Mouse (Mus musculus): ENCODE data around the gene Zdbf2. TPM values are rescaled to one million over a fixed set of nuclear protein-coding genes. Genes with fewer than 3 reads are reported as not detected.

Zdbf2 gene
- polyA plus RNA-seq, 1 experiment from 2014 or later, result 30.6 TPM

GRCm38 (mm10) chr1:63258501-63258900 is 14.6 kb upstream of the Zdbf2 start:
- peaks cover 85% of the 10 kb centered on the region for H3K27me3 ChIP-seq (replicated peaks; ENCODE audit: control insufficient read depth, insufficient read depth, low read length)
- no peaks in the 10 kb centered on the region for H3K4me1 ChIP-seq (ENCODE audit: control insufficient read depth, insufficient read depth, low read length)
- no peak overlapping the region for H3K27ac ChIP-seq (replicated peaks; ENCODE audit: low read depth, low read length)
- no peaks in the 10 kb centered on the region for H3K9me3 ChIP-seq (ENCODE audit: control insufficient read depth, low read length)
- 41% methylated on average over 2 of the region's 2 CpGs for WGBS
- H3K36me3 ChIP-seq (ENCODE audit: control insufficient read depth, insufficient read depth, low read length), result no peaks in the 10 kb centered on the region
- no peak for DNase-seq (ENCODE audit: low spot score)
- H3K9ac ChIP-seq (ENCODE audit: low read depth, low read length), result no peak overlapping the region
- no peak overlapping the region for H3K4me3 ChIP-seq (ENCODE audit: low read depth, low read length)
- ATAC-seq (ENCODE audit: low read depth), result no peak
- no peak overlapping the region for H3K4me2 ChIP-seq (ENCODE audit: low read depth, low read length)

DNA sequence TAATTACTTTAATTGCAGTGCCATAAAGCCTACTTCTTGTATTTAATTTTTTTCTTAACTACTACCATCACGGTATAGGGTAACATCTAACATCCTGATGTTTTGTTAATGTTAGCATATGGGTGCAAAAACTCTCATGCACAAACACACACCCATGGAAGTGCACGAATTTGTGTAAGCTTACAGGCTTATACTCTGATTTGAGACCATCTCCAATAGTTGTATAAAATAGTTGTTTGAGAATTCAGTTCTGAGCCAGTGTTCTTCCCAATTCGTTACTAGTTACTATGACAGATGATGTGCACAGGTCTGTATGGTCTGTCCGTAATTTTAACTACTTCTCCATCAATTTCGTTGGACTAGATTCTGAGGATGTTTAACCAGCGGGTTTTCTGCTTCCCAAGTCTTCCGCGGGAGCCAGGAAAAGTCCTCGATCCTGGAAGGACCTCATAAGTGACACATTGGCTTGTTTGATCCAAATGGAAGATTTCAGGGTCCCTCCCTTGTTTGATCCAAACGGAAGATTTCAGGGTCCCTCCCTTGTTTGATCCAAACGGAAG is 13.7 kb upstream of the Zdbf2 start:
- no peaks in the 10 kb centered on the region for H3K4me1 ChIP-seq (ENCODE audit: control insufficient read depth, insufficient read depth, low read length)
- no peak for DNase-seq (ENCODE audit: low spot score)
- no peak overlapping the region for H3K27ac ChIP-seq (replicated peaks; ENCODE audit: low read depth, low read length)
- H3K4me2 ChIP-seq (ENCODE audit: low read depth, low read length), result no peak overlapping the region
- ATAC-seq (ENCODE audit: low read depth), result no peak
- WGBS, result 47% methylated on average over 11 of the region's 11 CpGs
- no peaks in the 10 kb centered on the region for H3K36me3 ChIP-seq (ENCODE audit: control insufficient read depth, insufficient read depth, low read length)
- peaks cover 93% of the 10 kb centered on the region for H3K27me3 ChIP-seq (replicated peaks; ENCODE audit: control insufficient read depth, insufficient read depth, low read length)
- H3K9ac ChIP-seq (ENCODE audit: low read depth, low read length), result no peak overlapping the region
- no peaks in the 10 kb centered on the region for H3K9me3 ChIP-seq (ENCODE audit: control insufficient read depth, low read length)
- H3K4me3 ChIP-seq (ENCODE audit: low read depth, low read length), result no peak overlapping the region

DNA sequence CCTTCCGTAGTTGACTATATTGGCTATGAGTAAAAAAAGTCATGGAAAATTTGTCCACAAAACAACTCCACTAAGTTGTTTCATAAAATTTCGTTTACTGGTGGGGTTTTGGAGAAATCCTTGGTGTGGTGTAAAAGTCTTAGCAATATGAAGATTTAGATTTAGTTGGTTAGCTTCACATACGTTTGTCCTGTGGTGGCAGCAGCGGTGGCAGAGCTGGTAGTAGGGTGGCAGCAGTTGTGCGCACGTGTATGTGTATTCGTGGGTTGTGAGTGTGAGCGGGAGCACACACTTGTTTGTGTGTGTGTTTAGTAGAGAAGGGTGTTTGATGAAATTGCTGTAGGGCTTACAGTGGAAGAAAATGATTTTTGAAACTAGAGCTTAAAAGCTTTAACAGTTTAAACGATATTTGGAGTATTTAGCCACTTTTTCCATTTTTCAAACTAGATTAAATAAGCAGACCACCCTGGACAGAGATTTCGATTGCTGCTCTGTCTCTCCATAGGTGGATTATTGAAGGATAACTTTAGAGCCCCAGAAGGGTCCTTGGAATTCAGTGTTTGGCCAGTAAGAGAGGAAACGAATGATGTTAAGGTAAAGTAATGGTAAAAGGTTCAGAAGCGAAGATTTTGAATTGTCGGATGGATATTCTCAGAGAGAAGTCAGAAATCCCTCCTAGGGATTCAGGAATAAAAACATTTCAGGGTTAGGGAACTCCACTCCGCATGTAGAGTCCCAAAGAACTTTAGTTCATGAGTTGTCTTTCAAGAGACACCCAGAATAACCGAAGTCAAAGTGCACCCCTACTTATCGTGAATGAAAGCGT is 12.9 kb upstream of the Zdbf2 start:
- peaks cover 93% of the 10 kb centered on the region for H3K27me3 ChIP-seq (replicated peaks; ENCODE audit: control insufficient read depth, insufficient read depth, low read length)
- 48% methylated on average over 17 of the region's 17 CpGs for WGBS
- DNase-seq (ENCODE audit: low spot score) (no peak), ATAC-seq (ENCODE audit: low read depth) (no peak)
- no peak overlapping the region for H3K27ac ChIP-seq (replicated peaks; ENCODE audit: low read depth, low read length)
- no peaks in the 10 kb centered on the region for H3K36me3 ChIP-seq (ENCODE audit: control insufficient read depth, insufficient read depth, low read length)
- H3K9me3 ChIP-seq (ENCODE audit: control insufficient read depth, low read length), result no peaks in the 10 kb centered on the region
- no peak overlapping the region for H3K4me3 ChIP-seq (ENCODE audit: low read depth, low read length)
- H3K9ac ChIP-seq (ENCODE audit: low read depth, low read length), result no peak overlapping the region
- H3K4me2 ChIP-seq (ENCODE audit: low read depth, low read length), result no peak overlapping the region
- no peaks in the 10 kb centered on the region for H3K4me1 ChIP-seq (ENCODE audit: control insufficient read depth, insufficient read depth, low read length)

- H3K27me3 ChIP-seq (replicated peaks; ENCODE audit: control insufficient read depth, insufficient read depth, low read length), result peaks cover 93% of the 10 kb centered on the region
- 55% methylated on average over 5 of the region's 5 CpGs for WGBS
- no peak for ATAC-seq (ENCODE audit: low read depth)
These were observed 12.4 kb upstream of the Zdbf2 start for GRCm38 (mm10) chr1:63260742-63261033.

DNA sequence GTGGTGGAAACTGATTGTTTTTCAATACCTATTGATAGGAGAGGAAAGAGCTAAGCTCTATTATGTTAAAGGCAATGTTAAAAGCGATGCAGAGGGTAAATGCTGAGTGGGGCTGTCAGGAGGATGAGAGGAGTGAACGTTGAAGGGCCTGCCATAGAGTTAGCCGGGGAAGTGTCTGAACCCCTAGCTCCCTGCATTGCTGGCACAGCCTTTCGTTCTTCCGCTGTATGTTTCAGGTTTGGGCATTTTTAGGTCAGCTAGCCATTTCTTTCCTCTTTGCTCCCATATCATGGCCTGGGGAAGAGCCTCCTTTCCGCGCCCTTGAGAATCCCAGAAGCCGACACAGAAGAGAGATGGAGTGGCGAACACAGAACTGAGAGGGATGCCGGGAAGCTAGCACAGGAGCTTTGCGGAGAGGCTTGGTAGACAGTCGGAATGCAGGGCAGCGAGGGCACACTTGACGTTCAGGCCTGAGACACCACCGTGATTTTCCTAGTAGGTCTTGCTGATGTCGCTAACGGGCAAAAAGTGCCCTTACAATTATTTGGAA is 11.9 kb upstream of the Zdbf2 start:
- Histone ChIP-seq H3K36me3 (ENCODE audit: control insufficient read depth, insufficient read depth, low read length) (no peaks in the 10 kb centered on the region), H3K27me3 (replicated peaks; ENCODE audit: control insufficient read depth, insufficient read depth, low read length) (peaks cover 93% of the 10 kb centered on the region), H3K4me1 (ENCODE audit: control insufficient read depth, insufficient read depth, low read length) (no peaks in the 10 kb centered on the region), H3K4me2 (ENCODE audit: low read depth, low read length) (no peak overlapping the region), H3K4me3 (ENCODE audit: low read depth, low read length) (no peak overlapping the region), H3K9me3 (ENCODE audit: control insufficient read depth, low read length) (no peaks in the 10 kb centered on the region), H3K27ac (replicated peaks; ENCODE audit: low read depth, low read length) (no peak overlapping the region), H3K9ac (ENCODE audit: low read depth, low read length) (no peak overlapping the region)
- DNase-seq (ENCODE audit: low spot score) (no peak), ATAC-seq (ENCODE audit: low read depth) (no peak)
- WGBS, result 56% methylated on average over 17 of the region's 17 CpGs

More at GRCm38 (mm10) chr1:63260742-63261033, 12.4 kb upstream of the Zdbf2 start:
- Histone ChIP-seq H3K4me3 (ENCODE audit: low read depth, low read length) (no peak overlapping the region), H3K9ac (ENCODE audit: low read depth, low read length) (no peak overlapping the region), H3K4me2 (ENCODE audit: low read depth, low read length) (no peak overlapping the region), H3K27ac (replicated peaks; ENCODE audit: low read depth, low read length) (no peak overlapping the region), H3K9me3 (ENCODE audit: control insufficient read depth, low read length) (no peaks in the 10 kb centered on the region), H3K36me3 (ENCODE audit: control insufficient read depth, insufficient read depth, low read length) (no peaks in the 10 kb centered on the region), H3K4me1 (ENCODE audit: control insufficient read depth, insufficient read depth, low read length) (no peaks in the 10 kb centered on the region)
- DNase-seq (ENCODE audit: low spot score), result no peak

DNA sequence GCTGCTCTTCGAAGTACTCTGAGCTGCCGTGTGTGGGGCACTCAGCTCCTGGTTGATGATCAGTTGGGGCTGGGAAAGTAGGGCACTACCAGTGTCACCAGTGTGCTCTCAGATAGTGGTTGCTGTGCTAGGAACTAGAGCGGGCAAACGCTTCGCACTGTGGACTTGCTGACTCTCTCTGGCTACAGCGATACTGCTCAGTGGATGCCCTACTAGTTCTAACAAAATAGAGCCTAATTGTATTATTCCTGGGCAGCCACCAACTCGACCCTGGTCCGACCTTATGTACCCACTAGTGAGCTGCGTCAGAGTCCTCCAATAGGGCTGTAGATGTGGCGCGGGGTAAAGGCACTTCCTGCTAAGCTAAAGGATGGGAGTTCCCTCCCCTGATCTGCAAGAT is 9.4 kb upstream of the Zdbf2 start:
- no peak overlapping the region for H3K9ac ChIP-seq (ENCODE audit: low read depth, low read length)
- H3K36me3 ChIP-seq (ENCODE audit: control insufficient read depth, insufficient read depth, low read length), result no peaks in the 10 kb centered on the region
- peaks cover 87% of the 10 kb centered on the region for H3K27me3 ChIP-seq (replicated peaks; ENCODE audit: control insufficient read depth, insufficient read depth, low read length)
- 45% methylated on average over 11 of the region's 11 CpGs for WGBS
- DNase-seq (ENCODE audit: low spot score) (no peak), ATAC-seq (ENCODE audit: low read depth) (no peak)
- no peaks in the 10 kb centered on the region for H3K9me3 ChIP-seq (ENCODE audit: control insufficient read depth, low read length)
- no peak overlapping the region for H3K4me2 ChIP-seq (ENCODE audit: low read depth, low read length)
- no peak overlapping the region for H3K4me3 ChIP-seq (ENCODE audit: low read depth, low read length)
- no peak overlapping the region for H3K27ac ChIP-seq (replicated peaks; ENCODE audit: low read depth, low read length)
- H3K4me1 ChIP-seq (ENCODE audit: control insufficient read depth, insufficient read depth, low read length), result no peaks in the 10 kb centered on the region

GRCm38 (mm10) chr1:63265461-63265860 is 7.6 kb upstream of the Zdbf2 start:
- H3K27ac ChIP-seq (replicated peaks; ENCODE audit: low read depth, low read length), result no peak overlapping the region
- no peak overlapping the region for H3K4me3 ChIP-seq (ENCODE audit: low read depth, low read length)
- WGBS, result 39% methylated on average over 4 of the region's 4 CpGs
- no peaks in the 10 kb centered on the region for H3K36me3 ChIP-seq (ENCODE audit: control insufficient read depth, insufficient read depth, low read length)
- ATAC-seq (ENCODE audit: low read depth), result no peak
- no peak for DNase-seq (ENCODE audit: low spot score)
- H3K9ac ChIP-seq (ENCODE audit: low read depth, low read length), result no peak overlapping the region
- H3K9me3 ChIP-seq (ENCODE audit: control insufficient read depth, low read length), result no peaks in the 10 kb centered on the region
- H3K4me1 ChIP-seq (ENCODE audit: control insufficient read depth, insufficient read depth, low read length), result no peaks in the 10 kb centered on the region
- H3K4me2 ChIP-seq (ENCODE audit: low read depth, low read length), result no peak overlapping the region
- H3K27me3 ChIP-seq (replicated peaks; ENCODE audit: control insufficient read depth, insufficient read depth, low read length), result peaks cover 88% of the 10 kb centered on the region

GRCm38 (mm10) chr1:63266121-63266520 is 6.9 kb upstream of the Zdbf2 start:
- peaks cover 87% of the 10 kb centered on the region for H3K27me3 ChIP-seq (replicated peaks; ENCODE audit: control insufficient read depth, insufficient read depth, low read length)
- H3K4me3 ChIP-seq (ENCODE audit: low read depth, low read length), result no peak overlapping the region
- no peak overlapping the region for H3K4me2 ChIP-seq (ENCODE audit: low read depth, low read length)
- H3K9me3 ChIP-seq (ENCODE audit: control insufficient read depth, low read length), result no peaks in the 10 kb centered on the region
- no peaks in the 10 kb centered on the region for H3K4me1 ChIP-seq (ENCODE audit: control insufficient read depth, insufficient read depth, low read length)
- no peak for ATAC-seq (ENCODE audit: low read depth)
- no peak for DNase-seq (ENCODE audit: low spot score)
- 43% methylated on average over 12 of the region's 12 CpGs for WGBS
- no peak overlapping the region for H3K27ac ChIP-seq (replicated peaks; ENCODE audit: low read depth, low read length)
- no peaks in the 10 kb centered on the region for H3K36me3 ChIP-seq (ENCODE audit: control insufficient read depth, insufficient read depth, low read length)
- H3K9ac ChIP-seq (ENCODE audit: low read depth, low read length), result no peak overlapping the region

DNA sequence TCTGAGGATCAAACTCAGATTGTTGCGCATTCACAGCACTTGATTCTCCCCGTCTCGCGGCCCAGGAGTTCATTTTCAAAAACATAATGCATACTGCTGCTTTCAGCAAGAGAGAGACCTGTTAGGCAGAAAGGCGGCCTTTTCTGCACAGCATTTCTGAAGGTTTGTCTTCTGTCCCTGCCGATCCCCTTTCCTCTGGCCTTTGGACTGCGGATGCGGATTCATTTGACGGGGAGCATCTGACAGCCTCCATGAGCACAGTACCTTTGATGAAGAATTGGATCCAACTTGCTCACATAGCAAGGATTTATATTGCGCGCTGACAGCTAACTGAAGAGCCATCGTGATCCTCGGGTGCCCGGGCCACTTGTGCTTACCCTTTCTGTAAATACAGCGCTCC is 6.3 kb upstream of the Zdbf2 start:
- H3K4me1 ChIP-seq (ENCODE audit: control insufficient read depth, insufficient read depth, low read length), result no peaks in the 10 kb centered on the region
- H3K27me3 ChIP-seq (replicated peaks; ENCODE audit: control insufficient read depth, insufficient read depth, low read length), result peaks cover 89% of the 10 kb centered on the region
- DNase-seq (ENCODE audit: low spot score) (no peak), ATAC-seq (ENCODE audit: low read depth) (no peak)
- H3K9me3 ChIP-seq (ENCODE audit: control insufficient read depth, low read length), result no peaks in the 10 kb centered on the region
- H3K4me3 ChIP-seq (ENCODE audit: low read depth, low read length), result no peak overlapping the region
- H3K4me2 ChIP-seq (ENCODE audit: low read depth, low read length), result no peak overlapping the region
- no peak overlapping the region for H3K9ac ChIP-seq (ENCODE audit: low read depth, low read length)
- WGBS, result 46% methylated on average over 15 of the region's 15 CpGs
- no peak overlapping the region for H3K27ac ChIP-seq (replicated peaks; ENCODE audit: low read depth, low read length)
- no peaks in the 10 kb centered on the region for H3K36me3 ChIP-seq (ENCODE audit: control insufficient read depth, insufficient read depth, low read length)
